Mouse (Mus musculus): ENCODE results near the gene Vmn1r52.
"Not testable (repeated sequence)": the region's sequence is repeated elsewhere in the genome, so short reads cannot be mapped to it uniquely, and the experiment has no call there.

The Vmn1r52 gene

DNA sequence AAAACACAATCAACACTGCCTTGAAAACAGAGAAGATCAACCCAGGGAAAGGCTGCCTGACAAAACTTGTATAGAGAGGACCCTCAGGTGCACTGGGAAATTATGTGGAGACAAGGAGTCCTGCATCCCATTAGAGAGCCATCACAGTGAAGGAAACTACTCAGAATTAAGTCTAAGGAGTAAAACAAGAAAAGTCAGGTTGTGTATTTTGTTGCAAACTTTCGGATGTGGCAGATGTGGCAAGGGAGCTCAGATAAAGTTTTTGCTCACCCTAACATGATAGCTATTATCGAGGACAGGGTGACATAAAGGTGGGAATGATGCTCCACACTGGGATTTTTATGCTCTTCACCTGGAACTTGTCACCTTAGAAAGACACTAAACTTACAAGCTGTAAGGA is at the start of gene Vmn1r52:
Gene Vmn1r52 (plus strand): TSS at position 301 of the 400 bp plus-strand sequence.
- DNase-seq (ENCODE audit: low read depth, low spot score) = no peak

DNA sequence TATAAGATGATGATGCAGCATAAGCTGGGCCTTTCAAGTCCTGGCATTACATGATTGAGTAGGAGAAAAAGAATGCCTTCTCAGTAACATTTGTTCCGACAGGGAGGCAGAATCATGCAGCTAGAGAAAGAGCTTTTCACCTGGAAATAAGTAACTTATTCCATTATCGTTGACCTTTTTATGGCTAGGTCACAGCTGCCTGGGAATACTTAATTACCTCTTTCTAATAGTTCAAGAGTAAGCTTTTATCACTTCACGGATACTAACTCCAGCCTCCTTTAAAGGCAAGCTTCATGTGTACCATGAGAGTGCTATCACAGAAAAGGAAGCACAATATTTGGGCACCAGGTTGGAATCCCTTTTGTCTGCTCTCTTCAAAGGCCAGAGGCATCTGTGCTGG is 14.5 kb upstream of the Vmn1r52 start:
- no peak for DNase-seq (ENCODE audit: low read depth, low spot score)

DNA sequence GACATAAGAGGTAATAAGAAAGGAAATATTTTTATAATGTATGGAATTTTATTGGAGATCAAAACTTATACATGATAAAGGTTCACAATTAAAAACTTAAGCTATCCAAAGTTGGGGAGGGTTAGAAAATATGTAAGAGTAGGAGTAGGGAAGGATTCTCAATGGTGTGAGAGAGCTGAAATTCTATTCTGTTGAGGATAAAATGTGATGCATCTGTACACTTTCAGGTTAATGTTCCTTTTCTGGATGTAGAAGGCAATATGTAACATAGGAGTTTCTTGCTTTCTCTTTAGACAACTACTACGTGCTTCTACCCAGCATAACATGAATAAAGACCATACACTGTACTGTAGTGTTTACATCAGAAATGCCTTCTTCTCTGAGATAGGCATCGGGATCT is 27.9 kb downstream of the Vmn1r52 start, which contains the start of gene V1ra8:
Gene V1ra8 (plus strand): TSS at position 301 of the 400 bp plus-strand sequence.
- not testable (repeated sequence) for DNase-seq (ENCODE audit: low read depth, low spot score)

DNA sequence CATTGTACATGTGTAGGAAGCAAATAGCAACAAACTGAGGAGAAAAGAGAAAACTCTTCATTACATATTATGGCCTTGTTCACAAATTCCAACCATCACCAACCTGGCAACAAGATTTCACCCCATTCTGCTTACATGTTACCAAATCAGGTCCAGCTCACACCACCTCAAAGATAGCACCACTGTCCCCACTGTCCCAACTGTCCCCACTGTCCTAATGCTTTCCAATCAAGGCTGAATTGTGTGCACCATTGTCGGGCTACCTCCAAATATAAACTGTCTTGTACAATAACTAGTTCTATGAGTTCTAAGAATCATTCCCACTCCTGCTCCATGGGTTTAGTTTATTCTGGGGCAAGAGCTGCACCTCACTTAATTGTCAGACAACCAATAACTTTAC is 49.7 kb downstream of the Vmn1r52 start, which contains the start of gene Vmn1r53:
Gene Vmn1r53 (minus strand): TSS at position 101 of the 400 bp plus-strand sequence.
- no peak for DNase-seq (ENCODE audit: low read depth, low spot score)

Data from 3T3-L1 (cell line).